Mouse (Mus musculus): ENCODE data around the gene Egr4. TPM values are rescaled to one million over a fixed set of nuclear protein-coding genes. Genes with fewer than 3 reads are reported as not detected.

Gene Egr4
- polyA plus RNA-seq, 1 experiment from 2014 or later, result not detected

GRCm38 (mm10) chr6:85511286-85512055 lies 1.9 kb downstream of the Egr4 start:
- ATAC-seq (ENCODE audit: low read depth), result no peak

GRCm38 (mm10) chr6:85510476-85510875 lies 2.9 kb downstream of the Egr4 start:
- Histone ChIP-seq H3K4me2 (no peak overlapping the region), H3K9me3 (no peaks in the 10 kb centered on the region), H3K4me1 (replicated peaks) (peaks cover 31% of the 10 kb centered on the region), H3K27ac (replicated peaks) (no peak overlapping the region), H3K9ac (no peak overlapping the region), H3K4me3 (no peak overlapping the region), H3K36me3 (no peaks in the 10 kb centered on the region), H3K27me3 (peaks cover 94% of the 10 kb centered on the region)
- 5% methylated on average over 6 of the region's 6 CpGs for WGBS
- ATAC-seq (ENCODE audit: low read depth), result no peak

More at GRCm38 (mm10) chr6:85511286-85512055, 1.9 kb downstream of the Egr4 start:
- Histone ChIP-seq H3K36me3 (no peaks in the 10 kb centered on the region), H3K9ac (peak overlapping the region; percentile 43), H3K27ac (replicated peaks) (no peak overlapping the region), H3K4me1 (replicated peaks) (peaks cover 31% of the 10 kb centered on the region), H3K9me3 (no peaks in the 10 kb centered on the region), H3K4me2 (peak overlapping the region; percentile 69), H3K4me3 (peak overlapping the region; percentile 37), H3K27me3 (peaks cover 95% of the 10 kb centered on the region)
- WGBS, result under 1% methylated on average over 88 of the region's 88 CpGs

GRCm38 (mm10) chr6:85508602-85509001 lies 4.8 kb downstream of the Egr4 start:
- H3K9ac ChIP-seq, result no peak overlapping the region
- no peaks in the 10 kb centered on the region for H3K36me3 ChIP-seq
- WGBS, result 56% methylated on average over 5 of the region's 5 CpGs
- no peak for ATAC-seq (ENCODE audit: low read depth)
- H3K27me3 ChIP-seq, result peaks cover 92% of the 10 kb centered on the region
- H3K4me1 ChIP-seq (replicated peaks), result peaks cover 25% of the 10 kb centered on the region
- H3K9me3 ChIP-seq, result no peaks in the 10 kb centered on the region
- H3K4me2 ChIP-seq, result no peak overlapping the region
- H3K27ac ChIP-seq (replicated peaks), result no peak overlapping the region
- no peak overlapping the region for H3K4me3 ChIP-seq

GRCm38 (mm10) chr6:85504908-85505307 lies 8.5 kb downstream of the Egr4 start:
- 53% methylated on average over 2 of the region's 2 CpGs for WGBS
- Histone ChIP-seq H3K4me1 (replicated peaks) (peaks cover 18% of the 10 kb centered on the region), H3K27ac (replicated peaks) (no peak overlapping the region), H3K4me2 (no peak overlapping the region), H3K27me3 (peaks cover 60% of the 10 kb centered on the region), H3K9me3 (no peaks in the 10 kb centered on the region), H3K36me3 (no peaks in the 10 kb centered on the region), H3K9ac (no peak overlapping the region), H3K4me3 (no peak overlapping the region)
- ATAC-seq (ENCODE audit: low read depth), result no peak

DNA sequence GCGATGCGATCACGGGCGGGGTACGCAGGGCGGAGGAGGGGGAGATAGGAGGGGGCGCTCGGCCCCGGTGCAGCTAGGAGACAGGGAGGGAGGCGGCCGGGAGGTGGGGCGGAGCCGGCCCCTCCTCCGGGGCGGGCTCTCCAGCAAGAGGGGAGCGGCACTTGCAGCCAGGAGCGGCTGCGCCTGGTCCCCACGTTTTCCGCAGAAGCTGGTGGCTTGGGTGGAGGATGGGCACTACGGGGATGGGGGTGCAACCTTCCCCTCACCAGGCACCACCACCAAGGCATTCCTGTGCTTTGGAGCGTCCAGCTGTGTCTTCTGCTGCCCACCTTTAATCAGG lies 10.5 kb downstream of the Egr4 start, which contains the start of gene Fbxo41:
Fbxo41 (minus strand) TSS at position 84 of the 340 bp plus-strand sequence.
- Histone ChIP-seq H3K36me3 (no peaks in the 10 kb centered on the region), H3K9ac (peak within 1 kb of the TSS; percentile 82), H3K4me3 (peak within 1 kb of the TSS; percentile 54), H3K27me3 (peaks cover 39% of the 10 kb centered on the region), H3K9me3 (no peaks in the 10 kb centered on the region), H3K4me2 (peak within 1 kb of the TSS; percentile 80), H3K4me1 (replicated peaks) (peaks cover 18% of the 10 kb centered on the region), H3K27ac (replicated peaks) (peak within 1 kb of the TSS; percentile 62)
- 3% methylated on average over 21 of the region's 22 CpGs for whole genome bisulfite sequencing
- ATAC-seq (ENCODE audit: low read depth), result peak; percentile 88

GRCm38 (mm10) chr6:85502103-85502910 lies 11.1 kb downstream of the Egr4 start:
- WGBS, result under 1% methylated on average over 25 of the region's 37 CpGs
- no peaks in the 10 kb centered on the region for H3K36me3 ChIP-seq
- peak overlapping the region; percentile 62 for H3K27ac ChIP-seq (replicated peaks)
- peak overlapping the region; percentile 80 for H3K4me2 ChIP-seq
- peak overlapping the region; percentile 82 for H3K9ac ChIP-seq
- peaks cover 35% of the 10 kb centered on the region for H3K27me3 ChIP-seq
- peak; percentile 91 for ATAC-seq (ENCODE audit: low read depth)
- no peaks in the 10 kb centered on the region for H3K9me3 ChIP-seq
- peak overlapping the region; percentile 54 for H3K4me3 ChIP-seq
- peaks cover 18% of the 10 kb centered on the region for H3K4me1 ChIP-seq (replicated peaks)

GRCm38 (mm10) chr6:85501571-85502102 lies 11.8 kb downstream of the Egr4 start:
- Histone ChIP-seq H3K4me2 (peak overlapping the region; percentile 80), H3K27ac (replicated peaks) (peak overlapping the region; percentile 62), H3K4me3 (peak overlapping the region; percentile 54), H3K27me3 (peaks cover 31% of the 10 kb centered on the region), H3K9me3 (no peaks in the 10 kb centered on the region), H3K9ac (peak overlapping the region; percentile 82), H3K4me1 (replicated peaks) (peaks cover 18% of the 10 kb centered on the region), H3K36me3 (no peaks in the 10 kb centered on the region)
- 7% methylated on average over 6 of the region's 6 CpGs for WGBS
- ATAC-seq (ENCODE audit: low read depth), result 0 out of 2 replicates have a peak, but pooled peaks have one; percentile 15

GRCm38 (mm10) chr6:85500416-85500815 lies 13.0 kb downstream of the Egr4 start:
- Histone ChIP-seq H3K36me3 (no peaks in the 10 kb centered on the region), H3K27ac (replicated peaks) (no peak overlapping the region), H3K4me2 (no peak overlapping the region), H3K4me3 (no peak overlapping the region), H3K27me3 (peaks cover 21% of the 10 kb centered on the region), H3K9ac (no peak overlapping the region), H3K9me3 (no peaks in the 10 kb centered on the region), H3K4me1 (replicated peaks) (peaks cover 18% of the 10 kb centered on the region)
- 50% methylated on average over 1 of the region's 1 CpGs for WGBS
- no peak for ATAC-seq (ENCODE audit: low read depth)

- no peak for ATAC-seq (ENCODE audit: low read depth)
- H3K27ac ChIP-seq (replicated peaks), result no peak overlapping the region
- H3K9ac ChIP-seq, result no peak overlapping the region
- no peak overlapping the region for H3K4me3 ChIP-seq
- H3K27me3 ChIP-seq, result no peaks in the 10 kb centered on the region; the same call in 1 of the 2 replicates
- no peaks in the 10 kb centered on the region for H3K9me3 ChIP-seq
- H3K4me1 ChIP-seq (replicated peaks), result peaks cover 16% of the 10 kb centered on the region
- no peak overlapping the region for H3K4me2 ChIP-seq
- 65% methylated on average over 9 of the region's 9 CpGs for WGBS
- no peaks in the 10 kb centered on the region for H3K36me3 ChIP-seq
Observed at GRCm38 (mm10) chr6:85498147-85498546, 15.2 kb downstream of the Egr4 start.

GRCm38 (mm10) chr6:85496976-85497375 lies 16.4 kb downstream of the Egr4 start:
- no peak overlapping the region for H3K9ac ChIP-seq
- H3K27ac ChIP-seq (replicated peaks), result no peak overlapping the region
- H3K9me3 ChIP-seq, result no peaks in the 10 kb centered on the region
- no peak for ATAC-seq (ENCODE audit: low read depth)
- no peaks in the 10 kb centered on the region; the same call in 1 of the 2 replicates for H3K27me3 ChIP-seq
- H3K4me3 ChIP-seq, result no peak overlapping the region
- H3K4me2 ChIP-seq, result no peak overlapping the region
- H3K36me3 ChIP-seq, result no peaks in the 10 kb centered on the region
- H3K4me1 ChIP-seq (replicated peaks), result peaks cover 9% of the 10 kb centered on the region

GRCm38 (mm10) chr6:85491606-85492005 lies 21.8 kb downstream of the Egr4 start:
- Histone ChIP-seq H3K4me3 (no peak overlapping the region), H3K9me3 (no peaks in the 10 kb centered on the region), H3K36me3 (no peaks in the 10 kb centered on the region), H3K27ac (replicated peaks) (no peak overlapping the region), H3K27me3 (peaks cover 5% of the 10 kb centered on the region), H3K4me2 (no peak overlapping the region), H3K4me1 (replicated peaks) (no peaks in the 10 kb centered on the region; the same call in 1 of the 2 replicates), H3K9ac (no peak overlapping the region)
- WGBS, result 90% methylated on average over 3 of the region's 3 CpGs
- ATAC-seq (ENCODE audit: low read depth), result no peak

- Histone ChIP-seq H3K9ac (no peak overlapping the region), H3K4me2 (no peak overlapping the region), H3K4me3 (no peak overlapping the region), H3K36me3 (no peaks in the 10 kb centered on the region), H3K4me1 (replicated peaks) (no peaks in the 10 kb centered on the region; the same call in 1 of the 2 replicates), H3K27me3 (peaks cover 19% of the 10 kb centered on the region), H3K27ac (replicated peaks) (no peak overlapping the region), H3K9me3 (no peaks in the 10 kb centered on the region)
- 88% methylated on average over 4 of the region's 4 CpGs for WGBS
- no peak for ATAC-seq (ENCODE audit: low read depth)
Observed at GRCm38 (mm10) chr6:85490252-85490651, 23.1 kb downstream of the Egr4 start.
